Mouse (Mus musculus): Measurements from ENCODE around the gene Mitf. TPM values are rescaled to one million over a fixed set of nuclear protein-coding genes. Genes with fewer than 3 reads are reported as not detected.

Gene Mitf
- polyA plus RNA-seq, 1 experiment, result not detected

GRCm38 (mm10) chr6:97937897-97938614, 131.2 kb downstream of the Mitf start:
- no peak overlapping the region for H3K4me3 ChIP-seq (replicated peaks)
- H3K27me3 ChIP-seq (ENCODE audit: control insufficient read depth), result no peaks in the 10 kb centered on the region
- no peaks in the 10 kb centered on the region for H3K36me3 ChIP-seq (ENCODE audit: control insufficient read depth)
- H3K4me1 ChIP-seq (ENCODE audit: control insufficient read depth), result no peaks in the 10 kb centered on the region
- H3K9me3 ChIP-seq (ENCODE audit: control insufficient read depth, low read length), result no peaks in the 10 kb centered on the region
- TF ChIP-seq TAL1 (IDR thresholded peaks at IDR 0.05; ENCODE audit: low read length) (no peak), GATA1 (IDR thresholded peaks at IDR 0.05; ENCODE audit: low read length) (no peak)

- H3K27me3 ChIP-seq (ENCODE audit: control insufficient read depth), result no peaks in the 10 kb centered on the region
- no peaks in the 10 kb centered on the region for H3K36me3 ChIP-seq (ENCODE audit: control insufficient read depth)
- H3K9me3 ChIP-seq (ENCODE audit: control insufficient read depth, low read length), result no peaks in the 10 kb centered on the region
- TF ChIP-seq TAL1 (IDR thresholded peaks at IDR 0.05; ENCODE audit: low read length) (no peak), GATA1 (IDR thresholded peaks at IDR 0.05; ENCODE audit: low read length) (no peak)
- no peak overlapping the region for H3K4me3 ChIP-seq (replicated peaks)
- H3K4me1 ChIP-seq (ENCODE audit: control insufficient read depth), result no peaks in the 10 kb centered on the region
Observed at GRCm38 (mm10) chr6:97940916-97941315, 134.1 kb downstream of the Mitf start.

GRCm38 (mm10) chr6:97950033-97950881, 143.4 kb downstream of the Mitf start:
- Histone ChIP-seq H3K9me3 (ENCODE audit: control insufficient read depth, low read length) (no peaks in the 10 kb centered on the region), H3K27me3 (ENCODE audit: control insufficient read depth) (no peaks in the 10 kb centered on the region), H3K4me3 (replicated peaks) (no peak overlapping the region), H3K36me3 (ENCODE audit: control insufficient read depth) (no peaks in the 10 kb centered on the region), H3K4me1 (ENCODE audit: control insufficient read depth) (no peaks in the 10 kb centered on the region)
- TF ChIP-seq GATA1 (IDR thresholded peaks at IDR 0.05; ENCODE audit: low read length), result no peak
- TF ChIP-seq TAL1 (IDR thresholded peaks at IDR 0.05; ENCODE audit: low read length), result no peak

- TF ChIP-seq GATA1 (IDR thresholded peaks at IDR 0.05; ENCODE audit: low read length), result no peak
- no peak for TF ChIP-seq TAL1 (IDR thresholded peaks at IDR 0.05; ENCODE audit: low read length)
- Histone ChIP-seq H3K9me3 (ENCODE audit: control insufficient read depth, low read length) (no peaks in the 10 kb centered on the region), H3K36me3 (ENCODE audit: control insufficient read depth) (no peaks in the 10 kb centered on the region), H3K27me3 (ENCODE audit: control insufficient read depth) (no peaks in the 10 kb centered on the region), H3K4me3 (replicated peaks) (no peak overlapping the region), H3K4me1 (ENCODE audit: control insufficient read depth) (no peaks in the 10 kb centered on the region)
Observed at GRCm38 (mm10) chr6:97950882-97951245, 144.0 kb downstream of the Mitf start.

- no peaks in the 10 kb centered on the region for H3K9me3 ChIP-seq (ENCODE audit: control insufficient read depth, low read length)
- H3K4me1 ChIP-seq (ENCODE audit: control insufficient read depth), result no peaks in the 10 kb centered on the region
- H3K36me3 ChIP-seq (ENCODE audit: control insufficient read depth), result no peaks in the 10 kb centered on the region
- H3K27me3 ChIP-seq (ENCODE audit: control insufficient read depth), result no peaks in the 10 kb centered on the region
- TF ChIP-seq TAL1 (IDR thresholded peaks at IDR 0.05; ENCODE audit: low read length) (no peak), GATA1 (IDR thresholded peaks at IDR 0.05; ENCODE audit: low read length) (no peak)
- H3K4me3 ChIP-seq (replicated peaks), result no peak overlapping the region
Observed at GRCm38 (mm10) chr6:97951711-97952110, 144.9 kb downstream of the Mitf start.

- Histone ChIP-seq H3K36me3 (ENCODE audit: control insufficient read depth) (no peaks in the 10 kb centered on the region), H3K9me3 (ENCODE audit: control insufficient read depth, low read length) (no peaks in the 10 kb centered on the region), H3K4me1 (ENCODE audit: control insufficient read depth) (no peaks in the 10 kb centered on the region), H3K4me3 (replicated peaks) (no peak overlapping the region), H3K27me3 (ENCODE audit: control insufficient read depth) (no peaks in the 10 kb centered on the region)
- TF ChIP-seq GATA1 (IDR thresholded peaks at IDR 0.05; ENCODE audit: low read length) (no peak), TAL1 (IDR thresholded peaks at IDR 0.05; ENCODE audit: low read length) (no peak)
Observed at GRCm38 (mm10) chr6:97952845-97953244, 146.0 kb downstream of the Mitf start.

GRCm38 (mm10) chr6:97956121-97956520, 149.3 kb downstream of the Mitf start:
- no peaks in the 10 kb centered on the region for H3K4me1 ChIP-seq (ENCODE audit: control insufficient read depth)
- H3K4me3 ChIP-seq (replicated peaks), result no peak overlapping the region
- no peak for TF ChIP-seq GATA1 (IDR thresholded peaks at IDR 0.05; ENCODE audit: low read length)
- no peak for TF ChIP-seq TAL1 (IDR thresholded peaks at IDR 0.05; ENCODE audit: low read length)

GRCm38 (mm10) chr6:97956636-97957035, 149.8 kb downstream of the Mitf start:
- no peak for TF ChIP-seq TAL1 (IDR thresholded peaks at IDR 0.05; ENCODE audit: low read length)
- TF ChIP-seq GATA1 (IDR thresholded peaks at IDR 0.05; ENCODE audit: low read length), result no peak
- Histone ChIP-seq H3K27me3 (ENCODE audit: control insufficient read depth) (no peaks in the 10 kb centered on the region), H3K4me1 (ENCODE audit: control insufficient read depth) (no peaks in the 10 kb centered on the region), H3K36me3 (ENCODE audit: control insufficient read depth) (no peaks in the 10 kb centered on the region), H3K4me3 (replicated peaks) (no peak overlapping the region), H3K9me3 (ENCODE audit: control insufficient read depth, low read length) (no peaks in the 10 kb centered on the region)

More at GRCm38 (mm10) chr6:97956121-97956520, 149.3 kb downstream of the Mitf start:
- Histone ChIP-seq H3K36me3 (ENCODE audit: control insufficient read depth) (no peaks in the 10 kb centered on the region), H3K9me3 (ENCODE audit: control insufficient read depth, low read length) (no peaks in the 10 kb centered on the region), H3K27me3 (ENCODE audit: control insufficient read depth) (no peaks in the 10 kb centered on the region)

GRCm38 (mm10) chr6:97958276-97958675, 151.4 kb downstream of the Mitf start:
- H3K27me3 ChIP-seq (ENCODE audit: control insufficient read depth), result no peaks in the 10 kb centered on the region
- TF ChIP-seq GATA1 (IDR thresholded peaks at IDR 0.05; ENCODE audit: low read length), result no peak
- no peak overlapping the region for H3K4me3 ChIP-seq (replicated peaks)
- H3K9me3 ChIP-seq (ENCODE audit: control insufficient read depth, low read length), result no peaks in the 10 kb centered on the region
- H3K4me1 ChIP-seq (ENCODE audit: control insufficient read depth), result no peaks in the 10 kb centered on the region
- no peaks in the 10 kb centered on the region for H3K36me3 ChIP-seq (ENCODE audit: control insufficient read depth)
